Mouse (Mus musculus) neutrophil, adult 5-6 weeks (primary cell): Measurements from ENCODE around the gene Dohh. TPM values are rescaled to one million over a fixed set of nuclear protein-coding genes. Genes with fewer than 3 reads are reported as not detected.

Experiments
- ATAC-seq: fragments of 151-379, 151-347 bp; 2 replicates; pipeline ENCODE4 v1.8.0; 2017; ENCODE audit warnings: mild to moderate bottlenecking, moderate TSS enrichment; ENCODE audit not compliant: insufficient number of reproducible peaks, poor library complexity, low FRiP score, severe bottlenecking; ENCODE audit errors: extremely low read depth
- total RNA-seq: library from RNA; stranded (forward); fragments of 200-1000 nt; gene quantifications from 2 replicates; pipeline ENCODE4 v1.2.3, GENCODE M21; 2017

Gene Dohh
- total RNA-seq, 1 experiment from 2014 or later: 11.2 TPM

- ATAC-seq: peak; percentile 21; the same call in 1 of the 2 replicates
Observed at GRCm38 (mm10) chr10:81413310-81414261, 29.4 kb downstream of the Dohh start.

- no peak for ATAC-seq
Observed at GRCm38 (mm10) chr10:81414682-81415081, 30.5 kb downstream of the Dohh start.

GRCm38 (mm10) chr10:81415146-81415545 is 30.9 kb downstream of the Dohh start:
- ATAC-seq: no peak

GRCm38 (mm10) chr10:81415549-81416310 is 31.5 kb downstream of the Dohh start:
- ATAC-seq: no peak

GRCm38 (mm10) chr10:81416581-81417226 is 32.5 kb downstream of the Dohh start:
- no peak for ATAC-seq

GRCm38 (mm10) chr10:81417227-81418215 is 33.3 kb downstream of the Dohh start:
- no peak for ATAC-seq

- ATAC-seq: no peak
Observed at GRCm38 (mm10) chr10:81418216-81419070, 34.2 kb downstream of the Dohh start.

GRCm38 (mm10) chr10:81419111-81419928 is 35.1 kb downstream of the Dohh start:
- ATAC-seq: no peak

- no peak for ATAC-seq
Observed at GRCm38 (mm10) chr10:81420191-81420767, 36.1 kb downstream of the Dohh start.

- no peak for ATAC-seq
Observed at GRCm38 (mm10) chr10:81421041-81421796, 37.0 kb downstream of the Dohh start.

GRCm38 (mm10) chr10:81421797-81422100 is 37.5 kb downstream of the Dohh start:
- no peak for ATAC-seq

- no peak for ATAC-seq
Observed at GRCm38 (mm10) chr10:81422191-81422590, 38.0 kb downstream of the Dohh start.

- no peak for ATAC-seq
Observed at GRCm38 (mm10) chr10:81422661-81423217, 38.5 kb downstream of the Dohh start.

- no peak for ATAC-seq
Observed at GRCm38 (mm10) chr10:81423476-81424245, 39.4 kb downstream of the Dohh start.
